Mouse (Mus musculus) stomach, embryonic 14.5 days (tissue): Measurements from ENCODE around the gene Capg. TPM values are rescaled to one million over a fixed set of nuclear protein-coding genes. Genes with fewer than 3 reads are reported as not detected.

ENCODE experiments used
- ATAC-seq: fragments of 200-750 bp; cut with Nextera tagmentation; 2 replicates; pipeline ENCODE4 v1.8.0; 2017; ENCODE audit warnings: low read depth, moderate TSS enrichment; ENCODE audit not compliant: insufficient number of reproducible peaks, insufficient read depth, low FRiP score
- H3K27ac ChIP-seq: fragments of 300-500 bp; sonication (generic); 2 replicates; pipeline ENCODE4 v1.5.1; 2014; ENCODE audit warnings: mild to moderate bottlenecking, low read length, moderate library complexity, mixed read lengths
- H3K27me3 ChIP-seq: fragments of 300-500 bp; sonication (generic); 2 replicates; pipeline ENCODE4 v1.6.1; 2014; ENCODE audit warnings: low read length, control low read depth, mixed read lengths; ENCODE audit not compliant: control insufficient read depth, insufficient read depth
- H3K36me3 ChIP-seq: fragments of 300-500 bp; sonication (generic); 2 replicates; pipeline ENCODE4 v1.6.1; 2014; ENCODE audit warnings: mild to moderate bottlenecking, control low read depth, low read length, moderate library complexity, mixed read lengths; ENCODE audit not compliant: control insufficient read depth, insufficient read depth
- H3K4me1 ChIP-seq: fragments of 300-500 bp; sonication (generic); 2 replicates; pipeline ENCODE4 v1.6.1; 2014; ENCODE audit warnings: low read length, control low read depth, mixed read lengths; ENCODE audit not compliant: control insufficient read depth, insufficient read depth
- H3K4me2 ChIP-seq: fragments of 300-500 bp; sonication (generic); replicated peaks from 2 replicates; pipeline ENCODE4 v1.6.1; 2014; ENCODE audit warnings: low read depth, low read length, control low read depth
- H3K4me3 ChIP-seq: fragments of 300-500 bp; sonication (generic); 2 replicates; pipeline ENCODE4 v1.5.1; 2014; ENCODE audit warnings: low read depth, low read length, control low read depth
- H3K9ac ChIP-seq: fragments of 300-500 bp; sonication (generic); replicated peaks from 2 replicates; pipeline ENCODE4 v1.6.1; 2014; ENCODE audit warnings: low read depth, mild to moderate bottlenecking, control low read depth, low read length, moderate library complexity, mixed read lengths
- H3K9me3 ChIP-seq: fragments of 300-500 bp; sonication (generic); 2 replicates; pipeline ENCODE4 v1.6.1; 2016; ENCODE audit warnings: low read depth, low read length, control low read depth; ENCODE audit not compliant: control insufficient read depth
- WGBS: fragments of 180-500 bp; shearing (Covaris S2); extraction: QIAGEN DNeasy Blood & Tissue Kit; methylation state at CpG from one replicate; pipeline ENCODE4 v1.1.7; 2014; 5-methylcytosine and 5-hydroxymethylcytosine counted together
- polyA plus RNA-seq: library from polyadenylated mRNA; unstranded; fragments of >200 nt; fragmentation: Nextera tagmentation; extraction: Ambion mirVana; gene quantifications from 2 replicates; pipeline ENCODE4 v1.2.1, GENCODE M21; 2014

Gene Capg
- polyA plus RNA-seq, 1 experiment from 2014 or later, result 85.0 TPM

- 71% methylated on average over 11 of the region's 11 CpGs for WGBS
- Histone ChIP-seq H3K27me3 (no peaks in the 10 kb centered on the region), H3K9me3 (no peaks in the 10 kb centered on the region), H3K27ac (no peak overlapping the region), H3K4me1 (no peaks in the 10 kb centered on the region), H3K36me3 (no peaks in the 10 kb centered on the region; the same call in 1 of the 2 replicates), H3K4me2 (no peak overlapping the region), H3K9ac (no peak overlapping the region), H3K4me3 (no peak overlapping the region)
- no peak for ATAC-seq
These were observed 40.0 kb downstream of the Capg start for GRCm38 (mm10) chr6:72584154-72584553.

GRCm38 (mm10) chr6:72586701-72587100 lies 42.5 kb downstream of the Capg start:
- H3K9ac ChIP-seq, result no peak overlapping the region
- H3K4me3 ChIP-seq, result no peak overlapping the region
- H3K27me3 ChIP-seq, result no peaks in the 10 kb centered on the region
- H3K4me2 ChIP-seq, result no peak overlapping the region
- H3K27ac ChIP-seq, result no peak overlapping the region
- no peaks in the 10 kb centered on the region; the same call in 1 of the 2 replicates for H3K36me3 ChIP-seq
- ATAC-seq, result no peak
- H3K4me1 ChIP-seq, result no peaks in the 10 kb centered on the region
- 82% methylated on average over 3 of the region's 3 CpGs for WGBS
- no peaks in the 10 kb centered on the region for H3K9me3 ChIP-seq

GRCm38 (mm10) chr6:72588307-72588706 lies 44.1 kb downstream of the Capg start:
- no peaks in the 10 kb centered on the region for H3K27me3 ChIP-seq
- H3K27ac ChIP-seq, result no peak overlapping the region
- no peaks in the 10 kb centered on the region; the same call in 1 of the 2 replicates for H3K36me3 ChIP-seq
- no peaks in the 10 kb centered on the region for H3K4me1 ChIP-seq
- H3K9me3 ChIP-seq, result no peaks in the 10 kb centered on the region
- H3K4me2 ChIP-seq, result no peak overlapping the region
- no peak overlapping the region for H3K9ac ChIP-seq
- no peak for ATAC-seq
- H3K4me3 ChIP-seq, result no peak overlapping the region

- Histone ChIP-seq H3K4me3 (no peak overlapping the region), H3K9ac (no peak overlapping the region), H3K4me2 (no peak overlapping the region), H3K27ac (no peak overlapping the region), H3K4me1 (no peaks in the 10 kb centered on the region), H3K36me3 (no peaks in the 10 kb centered on the region), H3K27me3 (no peaks in the 10 kb centered on the region), H3K9me3 (no peaks in the 10 kb centered on the region)
- no peak for ATAC-seq
These were observed 45.9 kb downstream of the Capg start for GRCm38 (mm10) chr6:72590111-72590510.

GRCm38 (mm10) chr6:72593011-72593803 lies 49.0 kb downstream of the Capg start:
- no peak for ATAC-seq
- WGBS, result 82% methylated on average over 6 of the region's 6 CpGs
- no peaks in the 10 kb centered on the region for H3K36me3 ChIP-seq

GRCm38 (mm10) chr6:72593914-72594313 lies 49.7 kb downstream of the Capg start:
- peaks cover 9% of the 10 kb centered on the region for H3K4me1 ChIP-seq
- no peak overlapping the region for H3K9ac ChIP-seq
- no peak overlapping the region for H3K27ac ChIP-seq
- no peak overlapping the region for H3K4me3 ChIP-seq
- ATAC-seq, result no peak
- no peaks in the 10 kb centered on the region for H3K27me3 ChIP-seq
- no peaks in the 10 kb centered on the region for H3K36me3 ChIP-seq
- WGBS, result 54% methylated on average over 5 of the region's 5 CpGs
- no peak overlapping the region for H3K4me2 ChIP-seq
- no peaks in the 10 kb centered on the region for H3K9me3 ChIP-seq

More at GRCm38 (mm10) chr6:72593011-72593803, 49.0 kb downstream of the Capg start:
- Histone ChIP-seq H3K9ac (no peak overlapping the region), H3K4me3 (no peak overlapping the region), H3K27ac (no peak overlapping the region), H3K9me3 (no peaks in the 10 kb centered on the region), H3K27me3 (no peaks in the 10 kb centered on the region), H3K4me2 (no peak overlapping the region), H3K4me1 (peaks cover 9% of the 10 kb centered on the region)

- Histone ChIP-seq H3K4me2 (peak overlapping the region; percentile 78), H3K36me3 (no peaks in the 10 kb centered on the region), H3K4me3 (peak overlapping the region; percentile 57), H3K27ac (no peak overlapping the region), H3K4me1 (peaks cover 9% of the 10 kb centered on the region), H3K9me3 (no peaks in the 10 kb centered on the region), H3K27me3 (no peaks in the 10 kb centered on the region), H3K9ac (peak overlapping the region; percentile 56)
- no peak for ATAC-seq
- WGBS, result 27% methylated on average over 13 of the region's 13 CpGs
These were observed 53.1 kb downstream of the Capg start for GRCm38 (mm10) chr6:72597083-72597874.

GRCm38 (mm10) chr6:72597956-72598753 lies 54.0 kb downstream of the Capg start, which contains the start of the genes Elmod3 and Retsat:
Gene Elmod3, minus strand, starts transcription at chr6:72598413.
Gene Retsat, plus strand, starts transcription at chr6:72598475.
- Histone ChIP-seq H3K36me3 (no peaks in the 10 kb centered on the region), H3K27me3 (no peaks in the 10 kb centered on the region), H3K4me2 (peak within 1 kb of the TSS; percentile 78), H3K4me1 (peaks cover 9% of the 10 kb centered on the region), H3K4me3 (peak within 1 kb of the TSS; percentile 57), H3K27ac (peak within 1 kb of the TSS; percentile 79; the same call in 1 of the 2 replicates), H3K9me3 (no peaks in the 10 kb centered on the region), H3K9ac (peak within 1 kb of the TSS; percentile 56)
- under 1% methylated on average over 38 of the region's 38 CpGs for WGBS
- peak; percentile 86 for ATAC-seq
